Mouse (Mus musculus) cerebellum, adult 2 months (tissue): ENCODE data around the gene Csrp3.

Source experiments
- CTCF ChIP-seq: fragments of 200-500 bp; IDR thresholded peaks from 2 replicates; pipeline ENCODE4 v1.5.1; 2011; ENCODE audit warnings: low read depth, mild to moderate bottlenecking, control low read depth, low read length, moderate library complexity, borderline replicate concordance; ENCODE audit not compliant: insufficient read depth
- POLR2A ChIP-seq: fragments of 200-500 bp; IDR thresholded peaks from 2 replicates; pipeline ENCODE4 v1.6.1; 2011; ENCODE audit warnings: low read length, control low read depth, borderline replicate concordance; ENCODE audit not compliant: insufficient read depth

GRCm38 (mm10) chr7:48880591-48881481, 33.0 kb upstream of the Csrp3 start:
- TF ChIP-seq CTCF (no peak), POLR2A (no peak)
